Mouse (Mus musculus): ENCODE measurements around the gene Defb7.

The Defb7 gene

DNA sequence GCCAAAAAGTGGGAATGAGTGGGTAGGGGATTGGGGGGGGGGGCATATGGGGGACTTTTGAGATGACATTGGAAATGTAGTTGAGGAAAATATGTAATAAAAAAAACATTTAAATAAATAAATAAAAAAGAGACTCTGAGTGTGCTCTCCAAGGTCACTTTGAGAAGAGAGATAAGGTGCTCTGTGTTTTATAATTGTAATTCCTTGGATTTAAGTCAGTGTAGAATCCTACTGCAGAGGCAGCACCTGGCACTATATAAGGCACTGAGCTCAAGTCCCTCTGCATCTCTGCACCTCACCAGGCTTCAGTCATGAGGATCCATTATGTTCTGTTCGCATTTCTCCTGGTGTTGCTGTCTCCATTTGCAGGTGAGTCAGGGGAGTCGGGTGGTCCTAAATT, at the start of gene Defb7:
Gene Defb7 (plus strand): TSS at position 301 of the 400 bp plus-strand sequence.
- DNase-seq, result no peak

DNA sequence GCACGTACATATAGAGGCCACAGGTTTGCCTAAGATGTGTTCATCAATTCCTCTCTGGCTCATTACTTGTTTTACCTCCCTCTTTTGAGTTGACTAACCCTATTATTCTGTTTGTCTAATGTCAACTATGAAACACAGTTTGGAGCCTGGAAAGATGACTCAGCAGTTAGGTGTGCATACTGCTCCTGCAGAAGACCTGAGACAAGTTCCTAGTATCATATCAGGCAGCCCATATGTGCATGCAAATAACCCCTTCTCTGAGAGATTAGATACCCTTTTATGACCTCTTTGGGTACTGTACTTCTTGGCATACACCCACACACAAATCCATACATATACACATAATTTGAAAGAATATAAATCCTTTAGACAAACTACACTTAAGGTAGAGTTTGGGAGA, 48.5 kb upstream of the Defb7 start:
- no peak for DNase-seq

DNA sequence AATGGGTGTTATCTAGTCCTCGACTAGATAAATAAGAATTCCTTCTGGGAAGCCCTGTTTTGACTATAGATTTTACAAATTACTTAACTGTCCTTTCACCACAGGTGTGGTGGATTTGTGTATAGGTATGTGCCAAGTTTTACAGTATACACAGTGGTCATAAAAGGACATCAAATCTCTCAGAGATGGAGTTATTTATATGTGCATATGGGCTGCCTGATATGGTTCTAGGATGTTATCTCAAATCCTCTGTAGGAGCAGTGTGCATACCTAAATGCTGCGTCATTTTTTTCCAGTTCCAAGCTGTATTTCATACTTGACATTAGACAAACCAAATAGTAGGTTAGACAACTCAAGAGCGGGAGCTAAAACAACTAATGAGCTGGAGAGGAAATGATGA, 33.5 kb upstream of the Defb7 start:
- DNase-seq, result no peak

DNA sequence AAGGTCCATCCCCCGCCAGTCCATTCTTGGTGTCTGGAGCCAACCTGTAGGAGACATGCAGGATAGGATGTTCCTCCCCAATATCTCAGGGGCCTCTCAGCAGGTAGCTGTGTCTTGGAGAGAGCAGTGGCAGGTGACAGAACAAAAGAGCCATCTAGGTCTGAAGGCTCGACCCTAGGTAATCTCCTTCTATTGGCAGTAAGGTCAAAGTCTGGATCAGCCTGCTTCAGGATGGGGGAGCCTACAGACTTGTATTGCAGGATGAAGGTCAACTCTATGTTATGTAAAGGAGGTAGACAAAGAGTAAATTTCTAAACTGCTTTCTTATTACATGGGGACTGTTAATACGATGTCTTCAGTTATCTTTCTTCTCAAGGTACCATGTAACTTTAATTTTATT, 25.9 kb upstream of the Defb7 start:
- no peak for DNase-seq

DNA sequence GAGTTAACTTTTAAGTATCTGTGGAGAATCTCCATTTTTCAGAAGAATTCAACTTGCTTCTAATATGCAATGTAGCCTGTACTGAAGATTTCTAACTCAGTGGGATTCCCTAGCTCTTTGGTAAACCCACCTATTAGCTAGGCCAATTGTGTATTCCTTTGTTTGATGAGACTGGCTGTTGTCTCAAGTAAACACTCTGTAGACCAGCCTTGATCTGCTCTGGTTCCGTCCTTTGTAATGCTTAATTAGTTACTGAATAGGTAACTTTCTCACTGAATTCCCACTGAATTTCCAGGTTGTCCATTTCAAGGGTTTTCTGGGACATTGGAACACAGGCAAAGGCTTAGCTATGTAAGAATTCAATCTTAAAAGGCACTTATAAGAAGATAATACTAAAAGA, 5.6 kb downstream of the Defb7 start:
- DNase-seq, result no peak

DNA sequence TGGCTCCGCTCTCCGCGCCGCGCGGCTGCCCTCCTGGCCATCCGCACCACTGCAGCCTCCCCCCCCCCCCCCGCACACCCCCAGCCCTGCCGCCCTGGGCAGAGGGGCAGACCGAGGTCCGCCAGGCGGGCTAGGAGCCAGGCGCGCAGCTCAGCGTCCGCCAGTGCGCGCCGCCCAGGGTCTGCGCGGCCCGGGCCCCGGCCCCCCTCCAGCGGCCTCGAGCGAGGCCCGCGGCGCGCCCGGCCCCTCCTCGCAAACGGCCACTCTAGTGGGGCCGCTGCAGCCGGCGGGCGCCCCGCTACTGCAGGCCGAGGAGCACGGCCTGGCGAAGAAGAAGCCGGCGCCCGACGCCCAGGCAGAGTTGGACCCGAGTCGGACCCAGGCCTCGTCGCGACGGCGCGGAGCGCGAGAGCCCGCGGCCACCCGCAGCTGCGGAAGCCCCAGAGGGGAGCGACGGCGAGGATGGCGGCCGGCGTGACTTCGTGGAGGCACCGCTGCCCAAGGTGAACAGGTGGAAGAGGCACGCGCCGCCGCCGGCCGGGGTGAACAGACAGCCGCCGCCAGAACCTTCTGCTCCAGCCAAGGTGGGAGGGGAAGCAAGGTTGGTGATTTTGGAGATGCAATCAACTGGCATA, 40.4 kb downstream of the Defb7 start:
- no peak for DNase-seq

DNA sequence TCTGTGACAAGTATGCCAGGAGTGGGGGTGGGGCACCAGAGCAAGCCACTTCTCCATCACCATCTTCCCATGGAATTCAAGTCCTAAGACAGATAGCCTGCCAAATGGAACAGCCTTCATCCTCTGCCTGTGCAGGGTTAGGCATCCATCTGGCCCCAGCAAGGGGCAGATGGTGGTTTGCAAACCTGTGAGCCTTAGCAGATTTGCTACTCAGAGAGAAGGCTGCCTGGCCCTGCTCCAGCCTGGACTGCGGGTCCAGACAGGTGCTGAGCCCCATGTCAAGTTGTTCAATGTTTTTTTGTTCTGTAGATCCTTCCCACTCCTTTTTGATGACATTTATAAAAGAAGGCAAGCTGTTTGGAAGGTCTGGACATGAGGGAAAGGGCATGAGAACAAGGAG, 45.5 kb downstream of the Defb7 start:
- DNase-seq, result no peak
